Mouse (Mus musculus): ENCODE measurements around the gene Zkscan3. TPM values are rescaled to one million over a fixed set of nuclear protein-coding genes. Genes with fewer than 3 reads are reported as not detected.

The Zkscan3 gene
- total RNA-seq (2014; rRNA removed) = 31.6 and 33.1 TPM in 2 replicates
- polyA plus RNA-seq (2012; rRNA removed) = 10.9 and 14.5 TPM in 2 replicates

GRCm38 (mm10) chr13:21402287-21402846 lies at the start of gene Zkscan3:
Gene Zkscan3 (minus strand): TSS chr13:21402755.
- TF ChIP-seq POLR2A (IDR thresholded peaks at IDR 0.05; ENCODE audit: extremely low read depth, insufficient read depth, low read length) (peak; percentile 63), CTCF (IDR thresholded peaks at IDR 0.05; ENCODE audit: low read depth, low read length) (no peak)
- Histone ChIP-seq H3K27me3 (ENCODE audit: control insufficient read depth, insufficient read depth, low read length) (no peaks in the 10 kb centered on the region), H3K79me2 (ENCODE audit: control insufficient read depth, insufficient read depth, low read length) (peaks cover 4% of the 10 kb centered on the region; the same call in 1 of the 2 replicates), H3K9ac (ENCODE audit: low read depth, low read length) (peak within 1 kb of the TSS; percentile 99), H3K36me3 (ENCODE audit: control insufficient read depth, insufficient read depth, low read length) (peaks cover 20% of the 10 kb centered on the region), H3K4me3 (ENCODE audit: insufficient read depth, low read depth, low read length) (peak within 1 kb of the TSS; percentile 98), H3K27ac (replicated peaks; ENCODE audit: insufficient read depth, low read depth, low read length) (peak within 1 kb of the TSS; percentile 98), H3K4me1 (ENCODE audit: control insufficient read depth, insufficient read depth, low read length) (peaks cover 7% of the 10 kb centered on the region)
- under 1% methylated on average over 35 of the region's 35 CpGs for WGBS
- DNase-seq (ENCODE audit: extremely low read depth, low read depth, low spot score) = peak; percentile 72

DNA sequence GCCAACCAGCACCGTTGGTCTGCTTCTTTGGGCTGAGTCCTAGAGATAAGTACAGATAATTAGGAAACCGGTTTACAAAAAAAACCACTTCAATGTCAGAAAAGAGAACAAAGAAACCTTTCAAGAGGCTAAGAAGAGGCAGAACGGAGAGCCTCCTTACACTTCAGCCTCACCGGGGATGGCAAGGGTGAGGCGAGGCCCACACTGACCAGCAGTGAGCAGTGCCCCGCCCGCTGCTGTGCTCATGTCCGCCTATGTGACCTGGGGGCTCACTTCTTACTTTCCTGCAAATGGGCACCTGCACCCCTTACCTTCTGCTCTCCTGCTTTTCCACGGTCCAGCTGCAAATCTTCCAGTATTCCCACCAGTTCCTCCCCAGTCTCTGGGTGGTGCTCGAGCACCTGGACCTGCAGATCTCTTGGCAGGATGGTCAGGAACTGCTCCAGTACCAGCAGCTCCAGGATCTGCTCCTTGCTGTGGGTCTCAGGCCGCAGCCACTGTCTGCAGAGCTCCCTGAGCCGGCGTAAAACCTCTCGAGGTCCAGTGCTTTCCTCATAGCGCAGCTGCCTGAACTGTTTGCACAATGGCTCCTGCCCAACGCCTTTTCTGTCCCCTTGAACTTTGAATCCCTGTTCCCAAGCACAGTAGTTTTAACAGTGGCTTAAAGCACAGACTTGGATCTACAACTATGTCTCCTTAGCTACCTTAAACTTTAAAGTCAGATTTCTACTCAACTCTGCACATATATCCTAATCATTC lies 45.5 kb upstream of the Zkscan3 start:
- peaks cover 19% of the 10 kb centered on the region; the same call in 1 of the 2 replicates for H3K79me2 ChIP-seq (ENCODE audit: control insufficient read depth, insufficient read depth, low read length)
- H3K9ac ChIP-seq (ENCODE audit: low read depth, low read length) = peak overlapping the region; percentile 12; the same call in 1 of the 2 replicates
- peaks cover 18% of the 10 kb centered on the region for H3K4me1 ChIP-seq (ENCODE audit: control insufficient read depth, insufficient read depth, low read length)
- DNase-seq (ENCODE audit: extremely low read depth, low read depth, low spot score) = peak; percentile 91
- no peaks in the 10 kb centered on the region for H3K27me3 ChIP-seq (ENCODE audit: control insufficient read depth, insufficient read depth, low read length)
- no peak for TF ChIP-seq POLR2A (IDR thresholded peaks at IDR 0.05; ENCODE audit: extremely low read depth, insufficient read depth, low read length)
- no peak for TF ChIP-seq CTCF (IDR thresholded peaks at IDR 0.05; ENCODE audit: low read depth, low read length)
- H3K36me3 ChIP-seq (ENCODE audit: control insufficient read depth, insufficient read depth, low read length) = peaks cover 52% of the 10 kb centered on the region
- 63% methylated on average over 16 of the region's 16 CpGs for WGBS
- H3K27ac ChIP-seq (replicated peaks; ENCODE audit: insufficient read depth, low read depth, low read length) = peak overlapping the region; percentile 75; the same call in 1 of the 2 replicates
- no peak overlapping the region for H3K4me3 ChIP-seq (ENCODE audit: insufficient read depth, low read depth, low read length)

GRCm38 (mm10) chr13:21446796-21447195 lies 44.2 kb upstream of the Zkscan3 start:
- peaks cover 16% of the 10 kb centered on the region for H3K4me1 ChIP-seq (ENCODE audit: control insufficient read depth, insufficient read depth, low read length)
- H3K9ac ChIP-seq (ENCODE audit: low read depth, low read length) = no peak overlapping the region
- no peak overlapping the region for H3K27ac ChIP-seq (replicated peaks; ENCODE audit: insufficient read depth, low read depth, low read length)
- H3K79me2 ChIP-seq (ENCODE audit: control insufficient read depth, insufficient read depth, low read length) = peaks cover 8% of the 10 kb centered on the region; the same call in 1 of the 2 replicates
- TF ChIP-seq CTCF (IDR thresholded peaks at IDR 0.05; ENCODE audit: low read depth, low read length) = no peak
- TF ChIP-seq POLR2A (IDR thresholded peaks at IDR 0.05; ENCODE audit: extremely low read depth, insufficient read depth, low read length) = no peak
- no peak for DNase-seq (ENCODE audit: extremely low read depth, low read depth, low spot score)
- H3K27me3 ChIP-seq (ENCODE audit: control insufficient read depth, insufficient read depth, low read length) = no peaks in the 10 kb centered on the region
- H3K36me3 ChIP-seq (ENCODE audit: control insufficient read depth, insufficient read depth, low read length) = peaks cover 52% of the 10 kb centered on the region
- 72% methylated on average over 9 of the region's 9 CpGs for WGBS
- no peak overlapping the region for H3K4me3 ChIP-seq (ENCODE audit: insufficient read depth, low read depth, low read length)

DNA sequence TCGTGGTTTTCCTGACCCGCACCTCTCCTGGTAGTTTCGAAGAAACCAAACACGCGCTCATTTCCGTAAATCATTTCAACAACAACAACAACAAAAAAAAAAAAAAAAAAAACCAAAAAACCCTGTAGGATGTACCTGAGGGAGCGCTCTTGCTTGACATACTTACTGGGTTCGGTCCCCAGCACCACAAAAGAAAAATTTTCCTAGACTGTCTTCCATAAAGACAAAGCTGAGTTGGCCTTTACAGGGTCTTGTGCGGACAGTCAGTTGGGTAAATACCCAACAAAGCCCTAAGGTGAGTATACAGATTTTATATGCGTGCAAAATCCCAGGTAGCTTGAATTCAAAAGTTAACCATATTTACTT lies 38.6 kb upstream of the Zkscan3 start:
- peak overlapping the region; percentile 67 for H3K4me3 ChIP-seq (ENCODE audit: insufficient read depth, low read depth, low read length)
- H3K36me3 ChIP-seq (ENCODE audit: control insufficient read depth, insufficient read depth, low read length) = peaks cover 27% of the 10 kb centered on the region
- TF ChIP-seq POLR2A (IDR thresholded peaks at IDR 0.05; ENCODE audit: extremely low read depth, insufficient read depth, low read length) (no peak), CTCF (IDR thresholded peaks at IDR 0.05; ENCODE audit: low read depth, low read length) (no peak)
- peak overlapping the region; percentile 74 for H3K9ac ChIP-seq (ENCODE audit: low read depth, low read length)
- H3K27ac ChIP-seq (replicated peaks; ENCODE audit: insufficient read depth, low read depth, low read length) = peak overlapping the region; percentile 37
- 28% methylated on average over 10 of the region's 10 CpGs for WGBS
- H3K4me1 ChIP-seq (ENCODE audit: control insufficient read depth, insufficient read depth, low read length) = peaks cover 5% of the 10 kb centered on the region; the same call in 1 of the 2 replicates
- H3K79me2 ChIP-seq (ENCODE audit: control insufficient read depth, insufficient read depth, low read length) = no peaks in the 10 kb centered on the region; the same call in 1 of the 2 replicates
- no peaks in the 10 kb centered on the region for H3K27me3 ChIP-seq (ENCODE audit: control insufficient read depth, insufficient read depth, low read length)
- no peak for DNase-seq (ENCODE audit: extremely low read depth, low read depth, low spot score)

GRCm38 (mm10) chr13:21440503-21441206 lies 38.1 kb upstream of the Zkscan3 start, which contains the start of gene Pgbd1:
Gene Pgbd1 (minus strand): TSS chr13:21441058.
- TF ChIP-seq POLR2A (IDR thresholded peaks at IDR 0.05; ENCODE audit: extremely low read depth, insufficient read depth, low read length) (no peak), CTCF (IDR thresholded peaks at IDR 0.05; ENCODE audit: low read depth, low read length) (peak; percentile 63)
- peak; percentile 67 for DNase-seq (ENCODE audit: extremely low read depth, low read depth, low spot score)
- H3K79me2 ChIP-seq (ENCODE audit: control insufficient read depth, insufficient read depth, low read length) = no peaks in the 10 kb centered on the region; the same call in 1 of the 2 replicates
- under 1% methylated on average over 32 of the region's 32 CpGs for WGBS
- peak within 1 kb of the TSS; percentile 67 for H3K4me3 ChIP-seq (ENCODE audit: insufficient read depth, low read depth, low read length)
- H3K36me3 ChIP-seq (ENCODE audit: control insufficient read depth, insufficient read depth, low read length) = peaks cover 23% of the 10 kb centered on the region
- H3K4me1 ChIP-seq (ENCODE audit: control insufficient read depth, insufficient read depth, low read length) = peaks cover 5% of the 10 kb centered on the region; the same call in 1 of the 2 replicates
- H3K9ac ChIP-seq (ENCODE audit: low read depth, low read length) = peak within 1 kb of the TSS; percentile 74
- peak within 1 kb of the TSS; percentile 37 for H3K27ac ChIP-seq (replicated peaks; ENCODE audit: insufficient read depth, low read depth, low read length)
- no peaks in the 10 kb centered on the region for H3K27me3 ChIP-seq (ENCODE audit: control insufficient read depth, insufficient read depth, low read length)
